Mouse (Mus musculus) embryonic facial prominence, embryonic 13.5 days (tissue): ENCODE data around the gene Eddm3b. TPM values are rescaled to one million over a fixed set of nuclear protein-coding genes. Genes with fewer than 3 reads are reported as not detected.

ENCODE experiments used
- polyA plus RNA-seq: library from polyadenylated mRNA; unstranded; fragments of >200 nt; fragmentation: Nextera tagmentation; extraction: Ambion mirVana; gene quantifications from 2 replicates; pipeline ENCODE4 v1.2.1, GENCODE M21; 2015

Gene Eddm3b
- polyA plus RNA-seq, 1 experiment from 2014 or later: not detected

Other genes starting within 250 kb of the Eddm3b start
- 4.4 and 5.3 TPM in 2 replicates for gene Tep1, start 243.9 kb upstream of the Eddm3b start, polyA plus RNA-seq
- gene Klhl33, start 216.9 kb upstream of the Eddm3b start, polyA plus RNA-seq: 0.37 and 0.50 TPM in 2 replicates
- gene Osgep, start 189.5 kb upstream of the Eddm3b start, polyA plus RNA-seq: 182 and 189 TPM in 2 replicates
- 263 and 305 TPM in 2 replicates for gene Apex1, start 189.5 kb upstream of the Eddm3b start, polyA plus RNA-seq
- gene Pip4p1, start 183.6 kb upstream of the Eddm3b start, polyA plus RNA-seq: 55.6 and 56.9 TPM in 2 replicates
- 49.3 and 49.7 TPM in 2 replicates for gene Pnp, start 183.3 kb upstream of the Eddm3b start, polyA plus RNA-seq
- gene Gm49342, start 169.9 kb upstream of the Eddm3b start, polyA plus RNA-seq: 3.1 TPM in 1 of 2 replicates, not detected in the other
- gene Pnp2, start 158.4 kb upstream of the Eddm3b start, polyA plus RNA-seq: 0.39 and 0.65 TPM in 2 replicates
- gene Rnase10, start 106.7 kb upstream of the Eddm3b start, polyA plus RNA-seq: 0.18 and 0.29 TPM in 2 replicates
- gene Rnase9, start 72.6 kb upstream of the Eddm3b start, polyA plus RNA-seq: not detected in 2 replicates
- not detected in 2 replicates for gene Rnase11, start 64.3 kb upstream of the Eddm3b start, polyA plus RNA-seq
- not detected in 2 replicates for gene Rnase12, start 56.8 kb upstream of the Eddm3b start, polyA plus RNA-seq
- gene Olfr750, start 40.0 kb upstream of the Eddm3b start, polyA plus RNA-seq: not detected in 2 replicates
- 27.4 and 27.6 TPM in 2 replicates for gene Rnase4, start 23.3 kb upstream of the Eddm3b start, polyA plus RNA-seq
- gene Ang, start 23.3 kb upstream of the Eddm3b start, polyA plus RNA-seq: 4.6 and 5.7 TPM in 2 replicates
- gene Rnase6, start 9.5 kb downstream of the Eddm3b start, polyA plus RNA-seq: 0.50 and 0.56 TPM in 2 replicates
- gene Rnase1, start 32.4 kb downstream of the Eddm3b start, polyA plus RNA-seq: 0.28 TPM in 1 of 2 replicates, not detected in the other
- gene Rnase2b, start 47.8 kb downstream of the Eddm3b start, polyA plus RNA-seq: not detected in 2 replicates
- gene Ang2, start 84.7 kb downstream of the Eddm3b start, polyA plus RNA-seq: not detected in 2 replicates
- not detected in 2 replicates for gene Ear14, start 89.0 kb downstream of the Eddm3b start, polyA plus RNA-seq
- not detected in 2 replicates for gene Rnase2a, start 141.7 kb downstream of the Eddm3b start, polyA plus RNA-seq
- gene Gm7247, start 247.3 kb downstream of the Eddm3b start, polyA plus RNA-seq: not detected in 2 replicates